Mouse (Mus musculus) urinary bladder, adult 18-20 months (tissue): ENCODE measurements around the gene Gm10354.
"Not testable (repeated sequence)": the region's sequence is repeated elsewhere in the genome, so short reads cannot be mapped to it uniquely, and the experiment has no call there.

Experiments
- DNase-seq, 2 experiments: peaks; one replicate each; pipeline ENCODE4 v3.0.0; 2022; ENCODE audit warnings: low spot score in 2 of 2, mixed read lengths in 2 of 2

Gene Gm10354

DNA sequence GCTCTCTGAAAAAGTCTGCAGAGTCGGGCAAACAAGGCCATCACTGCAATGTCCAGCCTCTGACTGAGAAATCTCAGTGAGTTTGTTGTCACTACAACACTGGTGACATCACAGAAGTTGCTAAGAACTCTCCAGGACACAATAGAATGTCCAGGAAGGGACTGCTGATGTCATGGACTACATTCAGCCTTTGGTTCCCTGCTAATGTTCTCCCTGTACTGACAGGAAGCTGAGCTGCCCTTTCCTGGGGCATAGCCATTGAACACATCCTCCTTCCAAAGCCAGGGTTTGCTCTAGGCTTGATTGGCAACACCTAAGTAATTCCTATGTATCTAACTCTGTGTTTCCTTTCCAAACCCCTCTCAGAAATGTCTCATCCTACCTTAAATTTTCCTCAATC is at the start of gene Gm10354:
Gene Gm10354, minus strand, starts transcription at position 101 of the 400 bp plus-strand sequence.
- not testable (repeated sequence) for DNase-seq

- not testable (repeated sequence) for DNase-seq
These were observed 45.6 kb upstream of the Gm10354 start for GRCm38 (mm10) chr5:15024316-15024715.

DNA sequence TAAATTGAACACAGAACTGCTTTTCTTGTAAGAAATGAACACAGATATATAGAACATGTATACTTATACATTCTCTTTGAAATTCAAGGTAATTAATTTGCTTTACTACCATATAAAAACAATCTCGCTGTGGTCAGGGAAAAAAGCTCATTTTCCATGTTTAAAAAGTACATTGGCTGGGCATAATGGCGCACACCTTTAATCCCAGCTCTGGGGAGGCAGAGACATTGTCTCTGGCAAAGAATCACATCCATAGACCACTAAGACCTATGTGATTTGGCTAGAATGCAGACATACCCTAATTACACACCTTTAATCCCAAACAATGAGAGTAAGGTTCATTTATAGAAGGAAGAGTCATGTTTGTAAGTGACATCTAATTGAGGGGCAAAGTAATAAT is 41.3 kb upstream of the Gm10354 start:
- not testable (repeated sequence) for DNase-seq

GRCm38 (mm10) chr5:15010639-15011582 is 32.2 kb upstream of the Gm10354 start:
- not testable (repeated sequence) for DNase-seq

GRCm38 (mm10) chr5:15006907-15007306 is 28.2 kb upstream of the Gm10354 start:
- not testable (repeated sequence) for DNase-seq

DNA sequence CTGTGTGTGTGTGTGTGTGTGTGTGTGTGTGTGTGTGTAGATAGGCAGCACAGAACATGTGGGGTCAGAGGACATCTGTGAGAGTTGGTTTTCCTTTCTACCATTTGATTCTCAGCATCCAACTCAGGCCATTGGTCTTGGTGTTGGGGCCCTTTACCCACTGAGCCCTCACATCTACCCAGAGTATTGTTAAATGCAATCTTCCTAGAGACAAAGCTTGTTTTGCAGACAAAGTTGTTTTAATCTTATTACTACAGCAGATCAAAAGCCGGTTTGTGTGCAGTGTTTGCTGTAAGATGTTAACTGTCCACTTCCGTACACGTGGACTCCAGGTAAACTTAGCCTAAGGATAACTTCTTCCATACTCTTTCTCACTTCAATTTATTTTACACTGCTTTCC is 27.6 kb upstream of the Gm10354 start:
- not testable (repeated sequence) for DNase-seq

GRCm38 (mm10) chr5:15005584-15005983 is 26.8 kb upstream of the Gm10354 start:
- not testable (repeated sequence) for DNase-seq

DNA sequence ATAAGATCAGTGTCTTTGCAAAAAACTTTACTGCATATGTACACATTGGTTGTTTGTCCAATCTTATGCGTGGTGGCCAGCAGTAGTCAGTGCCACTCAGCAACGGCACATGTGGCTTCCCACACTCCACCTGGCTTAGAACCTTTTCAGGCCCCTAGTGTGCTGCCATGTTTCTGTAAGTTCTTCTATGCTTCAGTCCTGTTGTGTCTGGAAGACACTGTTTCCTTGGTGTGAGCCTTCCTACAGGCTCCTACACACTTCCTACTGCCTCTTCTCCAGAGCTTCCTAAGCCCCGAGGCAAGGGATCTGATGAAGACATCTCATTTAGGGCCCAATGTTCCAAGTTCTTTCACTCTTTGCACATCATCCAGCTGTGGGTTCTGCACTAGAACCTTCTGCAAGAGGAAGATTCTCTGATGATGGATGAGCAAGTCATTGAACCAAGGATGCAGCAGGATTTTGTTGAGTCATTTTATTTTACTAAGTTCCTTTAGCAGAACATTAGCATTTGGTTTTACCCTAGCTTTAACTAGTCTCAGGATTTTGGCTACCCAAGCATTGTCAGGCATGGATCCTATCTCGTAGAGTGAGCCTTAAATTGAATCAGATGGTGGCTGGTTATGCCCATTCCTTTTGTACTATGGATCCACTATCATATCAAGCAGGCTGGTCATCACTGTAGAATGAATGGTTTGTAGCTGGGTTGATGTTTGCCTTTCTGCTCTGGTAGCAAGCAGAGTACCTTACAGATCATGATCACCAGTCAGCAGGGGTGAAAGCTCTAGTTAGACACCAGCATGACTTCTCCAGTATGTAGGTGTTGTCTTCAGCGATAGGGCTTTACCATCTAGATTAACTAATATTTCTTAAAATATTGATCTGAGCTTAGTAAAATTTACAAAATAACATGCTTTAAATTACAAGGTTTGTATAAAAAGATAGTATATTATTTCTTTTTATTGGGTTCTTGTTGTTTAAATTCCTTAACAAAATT is 26.1 kb upstream of the Gm10354 start:
- DNase-seq: not testable (repeated sequence)

DNA sequence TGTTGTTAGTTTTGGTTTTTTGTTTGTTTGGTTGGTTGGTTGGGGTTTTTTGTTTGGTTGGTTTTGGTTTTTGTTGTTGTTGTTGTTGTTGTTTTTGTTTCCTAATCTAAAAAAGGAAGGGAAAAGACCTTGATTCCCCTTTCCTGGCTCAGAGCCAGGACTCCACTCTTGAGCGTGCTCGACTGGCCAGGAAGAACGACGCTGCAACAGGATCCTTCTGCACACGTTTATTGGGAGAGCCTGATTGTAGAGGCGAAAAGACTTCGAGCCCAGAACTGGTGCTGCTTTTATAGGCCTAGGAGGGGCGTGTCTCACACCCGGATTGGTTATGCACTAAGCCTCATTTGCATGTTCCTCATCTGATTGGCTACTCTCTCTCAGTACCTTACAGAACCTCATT is 19.3 kb upstream of the Gm10354 start:
- DNase-seq: not testable (repeated sequence)

- not testable (repeated sequence) for DNase-seq
These were observed 18.8 kb upstream of the Gm10354 start for GRCm38 (mm10) chr5:14997556-14997955.

- DNase-seq: not testable (repeated sequence)
These were observed 18.0 kb upstream of the Gm10354 start for GRCm38 (mm10) chr5:14996670-14997249.

DNA sequence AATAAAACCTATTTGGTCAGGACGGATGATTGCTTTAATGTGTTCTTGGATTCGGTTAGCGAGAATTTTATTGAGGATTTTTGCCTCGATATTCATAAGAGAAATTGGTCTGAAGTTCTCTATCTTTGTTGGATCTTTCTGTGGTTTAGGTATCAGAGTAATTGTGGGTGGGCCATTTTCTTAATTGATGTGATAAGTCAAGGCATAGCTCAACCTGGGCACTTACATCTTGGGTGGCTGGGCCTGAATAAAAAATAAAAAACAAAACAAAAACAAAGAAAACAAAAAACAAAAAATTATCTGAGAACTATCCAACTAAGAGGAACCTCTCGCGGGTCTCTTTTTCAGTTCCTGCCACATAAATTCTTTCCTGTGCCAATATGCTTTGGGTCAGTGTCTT is 15.4 kb upstream of the Gm10354 start:
- DNase-seq: not testable (repeated sequence)

DNA sequence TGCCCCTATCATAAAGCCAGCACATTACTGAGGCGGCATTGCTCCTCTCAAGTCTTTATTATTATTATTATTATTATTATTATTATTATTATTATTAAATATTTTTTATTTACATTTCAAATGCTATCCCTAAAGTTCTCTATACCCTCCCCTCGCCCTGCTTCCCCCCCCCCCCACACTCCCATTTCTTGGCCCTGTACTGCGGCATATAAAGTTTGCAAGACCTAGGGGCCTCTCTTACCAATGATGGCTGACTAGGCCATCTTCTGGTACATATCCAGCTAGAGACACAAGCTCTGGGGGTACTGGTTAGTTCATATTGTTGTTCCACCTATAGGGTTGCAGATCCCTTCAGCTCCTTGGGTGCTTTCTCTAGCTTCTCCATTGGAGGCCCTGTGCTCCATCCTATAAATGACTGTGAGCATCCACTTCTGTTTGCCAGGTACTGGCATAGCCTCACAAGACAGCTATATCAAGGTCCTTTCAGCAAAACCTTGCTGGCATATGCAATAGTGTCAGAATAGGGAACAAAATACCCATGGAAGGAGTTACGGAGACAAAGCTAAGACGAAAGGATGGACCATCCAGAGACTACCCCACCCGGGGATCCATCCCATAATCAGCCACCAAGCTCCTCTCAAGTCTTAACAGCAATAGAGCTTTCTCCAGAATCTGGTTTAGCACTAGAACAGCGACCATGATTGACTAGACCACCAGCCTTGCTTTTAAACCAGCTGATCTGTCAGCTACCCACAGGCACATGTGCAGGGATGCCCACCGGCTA is 11.8 kb upstream of the Gm10354 start:
- DNase-seq: not testable (repeated sequence)

- not testable (repeated sequence) for DNase-seq
These were observed 8.1 kb upstream of the Gm10354 start for GRCm38 (mm10) chr5:14986649-14987387.

DNA sequence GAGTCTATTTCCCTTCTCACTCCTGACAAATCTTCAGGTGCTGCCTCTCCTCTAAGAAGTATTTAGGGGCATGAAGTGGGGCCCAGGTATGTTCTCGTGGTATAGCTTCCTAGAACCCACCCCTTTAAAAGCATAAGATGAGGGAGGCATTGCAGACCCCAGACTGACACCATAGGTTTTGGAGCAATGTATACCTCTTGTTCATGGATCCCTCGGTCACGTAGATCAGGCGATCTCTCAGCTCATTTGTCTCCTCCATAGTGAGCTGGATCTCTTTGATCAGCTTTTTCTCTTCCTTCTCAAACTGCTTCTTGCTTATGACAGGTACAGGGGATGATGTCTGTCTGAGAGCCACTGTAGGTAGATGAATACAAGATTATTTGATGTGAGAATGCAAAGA is 1.4 kb downstream of the Gm10354 start:
- DNase-seq: not testable (repeated sequence)

GRCm38 (mm10) chr5:14975294-14975693 is 3.4 kb downstream of the Gm10354 start:
- not testable (repeated sequence) for DNase-seq

- not testable (repeated sequence) for DNase-seq
These were observed 5.9 kb downstream of the Gm10354 start for GRCm38 (mm10) chr5:14972841-14973240.

GRCm38 (mm10) chr5:14963821-14964220 is 14.9 kb downstream of the Gm10354 start:
- DNase-seq: not testable (repeated sequence)

GRCm38 (mm10) chr5:14961502-14961901 is 17.2 kb downstream of the Gm10354 start:
- not testable (repeated sequence) for DNase-seq
